Comparison of ENCODE assay signal across 9 mouse cellular contexts in genomic region chrX:157596802-157597201, GRCm38 (mm10). TPM values are rescaled to one million over a fixed set of nuclear protein-coding genes. Genes with fewer than 3 reads are reported as not detected.
A peak's percentile ranks its signal among the peaks of the same experiment; 100 is the strongest.
DNase-seq lines count a peak whose midpoint lies in the region; ATAC-seq lines count a peak whose summit lies in the region.
"Had no signal": no experiment of that assay in that cellular context is flagged by ENCODE, and none has a peak within 500 bp of the region (broad histone marks: within the 10 kb centered on the region; RNA-seq: fewer than 3 reads in every experiment).

No protein-coding gene starts in this region.

- H3K27ac ChIP-seq in forebrain, embryonic 16.5 days (ENCODE audit: low read length): no peak overlapping the region
- no peak overlapping the region for H3K27ac ChIP-seq in liver, embryonic 15.5 days (replicated peaks)

- H3K4me1 ChIP-seq in forebrain, embryonic 16.5 days (replicated peaks; ENCODE audit: control insufficient read depth, insufficient read depth, low read length): peaks cover 8% of the 10 kb centered on the region
- H3K4me1 ChIP-seq in liver, embryonic 15.5 days (replicated peaks): peaks cover 8% of the 10 kb centered on the region; the same call in 1 of the 2 replicates

- no peak for ATAC-seq in forebrain, embryonic 16.5 days
- no peak for ATAC-seq in liver, embryonic 15.5 days (ENCODE audit: insufficient read depth)

- H3K4me2 ChIP-seq in forebrain, embryonic 16.5 days (ENCODE audit: low read length): peak overlapping the region; percentile 55
- H3K4me2 ChIP-seq in liver, embryonic 15.5 days: peak overlapping the region; percentile 67; the same call in 1 of the 2 replicates

- peak overlapping the region; percentile 32; the same call in 1 of the 2 replicates for H3K9ac ChIP-seq in forebrain, embryonic 16.5 days (replicated peaks; ENCODE audit: low read depth, low read length)
- no peak overlapping the region for H3K9ac ChIP-seq in liver, embryonic 15.5 days

- DNase-seq in 3T3-L1 (ENCODE audit: low read depth, low spot score): peak; percentile 24
- DNase-seq in CD4-positive, CD25-positive, alpha-beta regulatory T cell, adult 2 months (ENCODE audit: low read depth, low spot score): peak; percentile 33
- no peak for DNase-seq in ovary, adult 18-20 months (ENCODE audit: low spot score)
- DNase-seq in left cerebral cortex, adult 11 months (ENCODE audit: low spot score): no peak
- DNase-seq in frontal cortex, postnatal 25 days (ENCODE audit: low spot score in 2 of 2): no peak
- no peak for DNase-seq in ovary, postnatal 10 days (ENCODE audit: low spot score)
- DNase-seq: heart, postnatal 14 days had no signal

- WGBS in forebrain, embryonic 16.5 days: 87% methylated on average over 5 of the region's 5 CpGs
- 41% methylated on average over 5 of the region's 5 CpGs for WGBS in liver, embryonic 15.5 days (ENCODE audit: insufficient replicate concordance)

- H3K4me3 ChIP-seq in forebrain, embryonic 16.5 days (replicated peaks; ENCODE audit: low read length): peak overlapping the region; percentile 62
- H3K4me3 ChIP-seq in liver, embryonic 15.5 days (replicated peaks): no peak overlapping the region

- no peaks in the 10 kb centered on the region for H3K27me3 ChIP-seq in forebrain, embryonic 16.5 days (replicated peaks; ENCODE audit: control insufficient read depth, insufficient read depth, low read length)
- H3K27me3 ChIP-seq in liver, embryonic 15.5 days: no peaks in the 10 kb centered on the region

- no peaks in the 10 kb centered on the region for H3K9me3 ChIP-seq in forebrain, embryonic 16.5 days (ENCODE audit: control insufficient read depth, low read length)
- no peaks in the 10 kb centered on the region for H3K9me3 ChIP-seq in liver, embryonic 15.5 days (replicated peaks)

- H3K36me3 ChIP-seq in forebrain, embryonic 16.5 days (ENCODE audit: control insufficient read depth, insufficient read depth): no peaks in the 10 kb centered on the region
- H3K36me3 ChIP-seq in liver, embryonic 15.5 days (replicated peaks): no peaks in the 10 kb centered on the region

RNA-seq across cellular contexts. Expression of gene Mbtps2, which starts 1.7 kb away (rescaled TPM):
- 34.2 and 36.2 TPM in 2 replicates for polyA plus RNA-seq in forebrain, embryonic 16.5 days (2015; fragmentation: Nextera tagmentation; extraction: Ambion mirVana)
- polyA plus RNA-seq in liver, embryonic 15.5 days (2015; fragmentation: Nextera tagmentation; extraction: Ambion mirVana): 4.7 and 5.4 TPM in 2 replicates

RNA-seq across cellular contexts. Expression of gene Yy2, which starts 28.0 kb away (rescaled TPM):
- polyA plus RNA-seq in forebrain, embryonic 16.5 days (2015; fragmentation: Nextera tagmentation; extraction: Ambion mirVana): 3.1 and 3.7 TPM in 2 replicates
- 0.46 and 0.66 TPM in 2 replicates for polyA plus RNA-seq in liver, embryonic 15.5 days (2015; fragmentation: Nextera tagmentation; extraction: Ambion mirVana)

Comparison
In these comparisons a context has a peak if more than half of its experiments do, and no peak if none do; other contexts are left out.
1. DNase-seq: peak in 3T3-L1 (single experiment) and CD4-positive, CD25-positive, alpha-beta regulatory T cell, adult 2 months (single experiment); none in ovary, adult 18-20 months (single experiment), left cerebral cortex, adult 11 months (single experiment), frontal cortex, postnatal 25 days (0 of 2) and ovary, postnatal 10 days (single experiment).